Mouse (Mus musculus): Measurements from ENCODE around the gene Tanc1.

Gene Tanc1

DNA sequence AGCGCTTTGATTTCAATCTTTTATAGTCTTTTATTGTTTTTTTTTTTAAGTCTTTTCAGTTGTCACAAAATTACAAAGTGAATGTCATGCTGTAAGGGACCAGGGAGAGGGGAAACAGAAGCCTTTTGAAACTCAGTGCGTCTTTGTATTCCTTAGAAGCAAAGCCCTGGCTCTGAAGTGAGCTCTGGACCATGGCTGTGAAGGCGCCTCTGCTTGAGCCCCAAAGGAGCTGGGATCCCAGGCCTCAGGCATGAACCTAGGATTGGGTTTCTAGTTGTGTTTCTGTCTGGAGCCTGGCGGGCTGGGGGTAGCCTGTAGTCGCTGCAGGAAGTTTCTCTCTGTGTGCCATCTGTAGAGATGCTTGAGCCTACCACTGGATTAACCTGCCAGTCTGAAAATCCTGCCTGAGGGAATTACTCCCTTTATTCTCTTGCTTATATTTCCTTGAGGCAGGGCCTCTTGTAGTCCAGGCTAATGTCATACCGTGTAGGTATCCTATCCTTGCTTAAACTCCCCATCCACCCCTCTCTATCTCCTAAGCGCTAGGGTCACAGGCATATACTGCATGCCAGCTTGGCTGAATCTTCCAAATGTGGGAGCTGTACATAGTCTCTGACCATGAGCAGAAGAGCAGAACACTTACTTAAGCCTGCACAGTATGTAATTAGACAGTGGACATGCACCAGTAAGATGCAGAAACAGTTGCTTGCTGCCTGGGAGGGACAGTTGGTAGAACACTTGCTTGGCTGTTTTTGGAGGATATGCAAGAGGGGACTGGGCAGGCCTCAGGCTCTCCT lies 177.1 kb downstream of the Tanc1 start:
- in situ Hi-C loops (cut with MseI, MboI): no loop called here

DNA sequence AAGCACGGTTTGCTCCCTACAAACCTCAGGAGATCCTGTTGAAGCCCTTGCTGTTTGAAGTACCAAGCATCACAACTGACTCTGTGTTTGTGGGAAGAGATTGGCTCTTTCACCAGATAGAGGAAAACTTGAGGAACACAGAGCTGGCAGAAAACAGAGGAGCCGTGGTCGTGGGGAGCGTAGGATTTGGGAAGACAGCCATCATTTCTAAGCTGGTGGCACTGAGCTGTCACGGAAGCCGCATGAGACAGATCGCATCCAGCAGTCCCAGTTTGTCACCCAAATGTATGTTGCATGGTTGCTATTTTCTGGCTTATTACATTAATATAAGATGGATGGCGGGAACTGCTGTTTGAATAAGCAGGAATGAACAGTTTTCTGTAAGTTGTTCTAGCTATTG lies 179.8 kb downstream of the Tanc1 start:
- in situ Hi-C loops (cut with MseI, MboI): no loop called here

DNA sequence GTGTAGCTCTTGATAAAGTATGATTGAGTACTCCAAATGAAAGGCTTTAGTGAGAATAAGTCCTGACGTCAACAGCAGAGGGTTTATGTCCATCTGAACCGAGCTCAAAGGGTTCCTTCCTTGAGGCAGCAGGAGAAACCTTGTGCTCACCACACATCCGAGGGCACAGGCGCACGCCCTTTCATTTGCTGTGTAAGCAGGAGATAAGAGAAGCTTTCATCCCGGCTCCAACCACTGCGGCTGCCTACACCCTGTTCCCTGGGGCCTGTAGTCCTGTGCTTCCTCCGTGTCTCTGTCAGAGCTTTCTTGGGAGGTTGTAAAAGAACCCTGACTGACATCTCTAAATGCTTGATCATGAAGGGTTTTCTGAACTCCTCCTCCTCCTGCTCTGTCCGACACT lies 181.5 kb downstream of the Tanc1 start:
- in situ Hi-C loops (cut with MseI, MboI): no loop called here

DNA sequence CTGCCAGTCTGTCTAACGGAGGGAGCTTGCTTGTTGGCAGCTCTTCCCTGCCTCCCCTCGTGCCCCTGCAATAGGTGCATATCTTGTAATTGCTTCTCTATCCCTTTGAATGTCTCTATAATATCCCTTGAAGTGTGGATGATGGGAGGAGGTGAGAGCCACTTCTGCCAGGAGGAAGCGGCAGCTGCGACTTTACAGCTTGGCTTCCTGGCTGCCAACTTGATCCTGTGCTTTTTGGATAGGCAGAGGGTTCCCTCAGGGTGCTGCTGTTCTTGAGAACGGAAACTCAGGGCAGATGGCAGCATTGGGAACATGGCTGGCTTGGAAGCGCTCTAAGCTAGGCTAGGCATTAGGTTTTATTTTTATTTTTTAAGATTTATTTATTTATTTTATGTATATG lies 183.0 kb downstream of the Tanc1 start:
- in situ Hi-C loops (cut with MseI, MboI): no loop called here

DNA sequence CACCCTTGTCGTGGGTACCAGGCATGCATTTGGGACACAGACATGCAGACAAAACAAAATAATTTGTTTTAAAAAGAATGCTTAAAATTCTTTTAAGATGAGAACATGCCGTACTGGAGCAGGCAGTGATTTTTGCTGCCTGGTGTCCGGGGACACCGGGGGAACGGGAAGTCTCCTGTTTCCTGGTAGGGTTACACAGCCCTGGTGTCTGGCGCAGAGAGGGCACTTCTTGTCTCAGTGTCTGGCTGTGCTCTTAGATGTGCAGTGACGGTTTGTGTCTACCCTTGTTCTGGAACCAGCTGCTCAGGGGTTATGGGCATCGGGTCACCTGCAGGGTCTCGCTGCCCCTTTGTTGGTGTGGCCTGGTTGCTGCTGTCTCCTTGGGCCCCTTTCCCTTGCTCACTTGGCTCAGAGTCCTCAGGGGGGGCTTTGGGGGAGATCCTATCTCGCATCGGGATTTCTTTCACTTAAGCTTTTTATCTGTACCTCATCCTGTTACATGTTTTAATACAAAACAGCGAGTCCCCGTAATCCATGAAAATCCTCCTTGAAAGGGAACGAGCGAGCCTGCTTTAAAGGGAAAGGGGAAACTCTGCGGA lies 187.2 kb downstream of the Tanc1 start:
- in situ Hi-C loops (cut with MseI, MboI): no loop called here

DNA sequence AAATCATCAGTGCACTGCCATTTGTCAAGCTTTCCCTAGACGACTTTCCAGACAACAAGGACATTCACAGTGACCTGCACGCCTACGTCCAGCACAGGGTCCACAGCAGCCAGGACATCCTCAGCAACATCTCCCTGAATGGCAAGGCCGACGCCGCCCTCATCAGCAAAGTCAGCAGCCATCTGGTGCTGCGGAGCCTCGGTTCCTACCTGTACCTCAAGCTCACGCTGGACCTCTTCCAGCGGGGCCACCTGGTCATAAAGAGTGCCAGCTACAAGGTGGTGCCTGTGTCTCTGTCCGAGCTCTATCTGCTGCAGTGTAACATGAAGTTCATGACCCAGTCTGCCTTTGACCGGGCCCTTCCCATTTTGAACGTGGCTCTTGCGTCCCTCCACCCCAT lies 187.7 kb downstream of the Tanc1 start:
- in situ Hi-C loops (cut with MseI, MboI): no loop called here

DNA sequence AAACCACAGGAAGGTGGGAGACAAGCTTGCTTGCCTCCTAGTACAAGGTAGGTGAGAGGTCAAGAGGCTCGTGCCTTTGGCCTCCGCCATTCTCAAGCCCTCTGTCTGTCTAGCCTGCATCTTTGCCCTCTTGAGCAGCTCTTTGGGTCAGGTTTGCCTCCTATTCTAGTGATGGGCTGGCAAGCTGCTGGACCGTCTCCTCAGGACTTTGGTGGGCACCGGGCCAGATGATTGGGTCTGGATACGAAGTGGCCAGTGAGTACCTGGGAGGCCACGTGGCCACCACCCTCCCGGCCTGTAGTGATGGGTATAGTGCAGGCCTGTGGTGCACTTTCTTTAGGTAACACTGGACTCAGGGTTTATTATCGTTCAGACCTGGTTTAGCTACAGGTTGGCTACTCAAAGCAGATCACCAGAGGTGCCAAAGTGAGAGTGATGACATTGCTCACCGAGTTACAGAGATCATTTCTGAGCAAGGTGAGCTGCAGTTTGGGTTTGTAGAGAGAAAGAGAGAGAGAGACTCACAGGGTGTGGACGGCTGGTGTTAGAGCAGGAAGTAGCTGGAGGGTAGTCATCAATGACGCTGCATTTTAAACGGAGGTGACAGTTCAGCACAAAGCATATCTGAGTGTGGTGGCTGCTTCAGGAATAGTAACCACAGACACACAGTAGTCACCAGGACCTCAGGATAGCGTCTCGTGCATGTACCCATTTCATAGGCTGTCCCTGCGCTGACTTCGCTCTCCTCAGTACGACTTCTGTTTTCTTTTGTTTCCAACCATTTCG lies 188.8 kb downstream of the Tanc1 start:
- in situ Hi-C loops (cut with MseI, MboI): no loop called here

DNA sequence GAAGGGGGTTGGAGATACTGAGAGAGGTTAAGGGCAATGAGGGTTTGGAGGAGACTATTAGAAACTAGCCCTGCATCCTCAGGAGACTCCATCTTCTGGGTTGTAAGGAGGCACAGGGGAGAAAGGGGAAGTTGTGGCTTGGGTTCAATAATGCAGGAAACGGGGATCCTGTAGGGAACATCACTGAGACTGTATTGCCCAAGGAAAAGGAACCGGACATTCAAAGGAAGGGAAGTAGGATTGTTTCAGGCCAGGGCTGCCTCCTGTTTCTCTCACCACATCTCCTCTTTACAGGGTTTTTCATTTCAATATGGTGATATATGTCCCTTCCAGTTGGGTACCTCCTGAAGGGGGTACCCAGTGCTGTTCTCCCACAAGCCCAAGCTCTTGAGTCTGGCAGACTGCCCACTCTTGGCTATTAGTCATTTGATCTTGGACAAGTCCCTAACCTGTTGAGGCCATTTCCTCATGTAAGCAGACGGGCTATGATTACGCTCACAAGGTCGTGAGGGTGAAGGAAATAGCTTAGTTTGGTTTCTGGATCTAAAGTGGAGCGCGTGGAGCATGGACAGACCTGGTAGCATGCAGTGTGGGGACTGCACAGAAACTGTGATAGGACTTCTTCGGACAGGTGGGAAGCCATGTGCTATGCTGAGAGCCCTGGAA lies 191.0 kb downstream of the Tanc1 start:
- in situ Hi-C loops (cut with MseI, MboI): no loop called here

DNA sequence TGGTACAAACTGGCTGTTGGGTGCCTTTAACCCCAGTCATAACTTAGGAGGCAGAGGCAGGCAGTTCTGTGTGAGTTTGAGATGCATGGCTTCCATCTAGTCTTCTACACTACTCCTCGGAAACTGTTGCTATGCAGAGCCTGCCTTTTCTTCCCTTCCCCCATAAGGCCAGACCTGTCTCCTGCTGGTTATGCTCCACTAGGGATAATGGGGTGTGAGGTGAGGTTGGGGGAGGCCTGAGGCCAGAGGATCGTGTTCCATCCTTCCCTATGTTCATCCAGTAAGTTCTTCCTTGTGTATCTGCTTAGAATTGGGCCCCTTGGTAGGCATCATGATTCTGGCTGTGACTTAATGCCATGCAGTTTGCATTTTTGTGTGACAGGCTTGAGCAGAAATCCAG lies 193.8 kb downstream of the Tanc1 start:
- in situ Hi-C loops (cut with MseI, MboI): no loop called here

DNA sequence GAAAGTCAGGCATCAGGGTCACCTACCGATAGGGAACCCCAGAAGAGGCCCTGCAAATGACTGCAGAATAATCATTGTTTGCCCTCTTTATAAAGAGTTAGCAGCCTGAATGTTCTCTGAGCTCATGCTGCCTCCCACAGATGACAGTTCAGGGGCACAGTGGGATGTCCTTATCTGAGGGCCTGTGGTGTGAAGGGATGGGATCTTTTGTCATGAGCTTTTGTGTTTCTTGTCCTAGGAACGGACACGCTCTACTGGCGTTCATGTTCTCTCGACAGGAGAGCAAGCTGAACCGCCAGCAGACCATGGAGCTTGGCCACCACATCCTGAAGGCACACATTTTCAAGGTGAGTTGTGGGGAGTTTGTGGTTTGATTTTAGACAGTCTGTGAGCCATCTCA lies 194.2 kb downstream of the Tanc1 start:
- in situ Hi-C loops (cut with MseI, MboI): no loop called here

DNA sequence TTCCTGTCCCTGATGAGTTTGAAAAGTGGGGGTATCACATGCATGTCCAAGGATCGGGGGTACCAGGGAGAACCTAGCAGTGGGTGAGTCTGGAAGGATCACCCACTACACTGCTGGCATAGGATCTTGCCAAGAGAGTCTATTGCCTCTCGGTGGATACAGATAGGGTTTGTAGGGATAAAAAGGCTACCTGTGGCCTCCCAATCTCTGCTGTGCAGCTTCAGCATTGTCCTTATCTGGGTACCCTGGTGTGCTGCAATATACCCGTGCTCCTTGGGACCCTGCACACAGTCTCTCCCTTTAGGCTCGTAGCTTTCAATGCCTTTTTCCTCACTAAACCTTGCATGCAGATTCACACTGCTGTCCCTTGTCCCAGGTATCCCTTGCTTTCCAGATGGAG lies 196.8 kb downstream of the Tanc1 start:
- in situ Hi-C loops (cut with MseI, MboI): no loop called here

DNA sequence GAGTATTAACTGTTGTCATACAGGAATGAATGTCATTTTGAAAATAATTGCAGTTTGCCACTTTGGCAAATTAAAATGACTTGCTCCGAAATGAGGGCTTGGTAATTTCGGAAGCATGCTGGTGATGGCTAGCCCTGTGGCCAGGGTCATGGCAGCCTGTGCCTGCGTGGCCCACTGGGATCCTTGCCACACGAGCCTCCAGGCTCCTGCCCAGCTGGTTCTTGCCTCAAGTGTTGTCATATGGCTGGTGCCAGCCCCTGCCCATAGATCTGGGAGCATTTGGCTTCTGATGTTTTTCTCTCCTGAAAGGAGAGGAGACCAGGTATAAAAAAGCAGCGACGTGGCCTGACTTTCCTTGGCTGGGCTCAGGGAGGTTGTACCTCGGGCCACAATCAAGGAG lies 198.2 kb downstream of the Tanc1 start:
- in situ Hi-C loops (cut with MseI, MboI): no loop called here

DNA sequence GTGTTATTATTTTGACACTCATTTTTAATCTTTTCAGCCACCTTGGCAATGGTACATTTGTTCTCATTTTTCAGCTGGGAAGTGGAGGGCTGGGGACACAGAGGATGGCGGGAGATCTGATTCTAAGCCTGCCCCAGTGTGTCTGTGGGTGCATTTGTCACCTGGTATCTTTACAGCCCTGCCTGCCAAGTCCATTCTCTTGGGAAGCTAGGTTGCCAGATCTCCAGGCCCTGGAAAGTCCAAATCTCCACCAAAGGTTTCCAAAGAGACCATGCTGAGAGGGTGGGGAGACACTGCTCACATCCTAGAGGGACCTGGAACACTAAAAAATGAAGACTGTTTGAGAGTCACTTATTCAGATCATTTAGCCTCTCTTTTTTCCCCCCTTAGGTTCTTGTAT lies 199.4 kb downstream of the Tanc1 start:
- in situ Hi-C loops (cut with MseI, MboI): no loop called here

DNA sequence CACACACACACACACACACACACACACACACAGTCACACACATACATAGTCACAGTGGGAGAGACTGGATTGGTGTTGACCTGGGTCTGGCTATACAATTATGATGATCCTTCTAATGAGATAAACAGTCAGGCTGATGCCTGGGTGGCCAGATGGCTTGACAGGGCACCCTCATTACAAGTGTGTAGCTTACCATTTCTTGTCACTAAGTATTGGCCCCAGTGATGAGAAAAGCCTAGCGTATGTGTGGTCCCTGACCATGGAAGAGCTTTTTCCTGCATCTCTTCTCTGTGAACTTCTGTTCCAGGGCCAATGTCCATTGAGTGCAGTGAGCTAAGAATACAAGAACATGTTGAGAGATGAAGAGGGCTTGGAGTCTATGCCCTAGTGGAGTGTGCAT lies 200.8 kb downstream of the Tanc1 start:
- in situ Hi-C loops (cut with MseI, MboI): no loop called here

DNA sequence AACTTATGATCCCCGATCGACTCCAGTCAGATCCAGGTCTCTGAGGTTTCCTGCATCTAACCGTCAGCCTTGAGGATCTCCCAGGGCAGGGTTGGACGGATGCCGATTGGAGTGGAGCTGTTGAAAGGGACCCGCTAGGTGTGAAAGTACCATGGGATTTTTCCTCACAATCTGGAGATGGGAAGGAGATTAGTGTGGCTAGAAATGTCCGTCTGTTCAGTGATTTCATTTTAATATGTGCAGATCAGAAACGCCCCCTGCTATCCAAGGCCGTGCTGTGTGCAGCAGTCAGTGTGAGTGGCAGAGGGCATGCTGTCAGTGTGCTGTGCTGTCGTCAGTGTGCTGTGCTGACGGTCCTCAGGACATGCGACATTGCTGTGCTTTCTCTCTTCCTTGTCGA lies 201.6 kb downstream of the Tanc1 start:
- in situ Hi-C loops (cut with MseI, MboI): no loop called here

DNA sequence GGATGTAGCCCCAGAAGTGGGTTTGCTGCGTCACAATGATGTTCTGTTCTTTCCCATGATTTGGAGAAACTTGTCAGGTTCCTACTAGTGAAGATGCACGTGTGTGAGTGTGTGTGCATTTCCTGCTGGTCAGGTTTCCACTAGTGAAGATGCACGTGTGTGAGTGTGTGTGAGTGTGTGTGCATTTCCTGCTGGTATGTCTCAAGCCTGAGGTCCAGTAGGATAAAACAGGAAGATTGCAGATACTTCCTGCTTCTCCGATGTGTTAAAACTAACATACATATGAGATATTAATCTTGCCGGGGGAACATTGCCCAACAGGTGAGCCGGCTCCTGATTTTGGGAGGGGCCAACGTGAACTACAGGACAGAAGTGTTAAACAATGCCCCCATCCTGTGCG lies 203.2 kb downstream of the Tanc1 start:
- in situ Hi-C loops (cut with MseI, MboI): no loop called here

DNA sequence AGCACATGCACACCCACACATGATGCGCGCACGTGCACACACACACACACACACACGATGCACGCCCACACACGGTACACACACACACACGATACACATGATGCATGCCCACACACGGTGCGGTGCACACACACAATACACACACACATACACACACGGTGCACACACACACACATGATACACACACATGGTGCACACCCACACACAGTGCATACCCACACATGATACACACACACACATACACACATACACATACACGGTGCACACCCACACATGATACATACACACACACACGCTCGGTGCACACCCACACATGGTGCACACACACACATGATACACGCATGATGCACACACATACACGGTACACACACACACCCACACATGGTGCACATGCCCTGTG lies 206.8 kb downstream of the Tanc1 start:
- in situ Hi-C loops (cut with MseI, MboI): no loop called here

DNA sequence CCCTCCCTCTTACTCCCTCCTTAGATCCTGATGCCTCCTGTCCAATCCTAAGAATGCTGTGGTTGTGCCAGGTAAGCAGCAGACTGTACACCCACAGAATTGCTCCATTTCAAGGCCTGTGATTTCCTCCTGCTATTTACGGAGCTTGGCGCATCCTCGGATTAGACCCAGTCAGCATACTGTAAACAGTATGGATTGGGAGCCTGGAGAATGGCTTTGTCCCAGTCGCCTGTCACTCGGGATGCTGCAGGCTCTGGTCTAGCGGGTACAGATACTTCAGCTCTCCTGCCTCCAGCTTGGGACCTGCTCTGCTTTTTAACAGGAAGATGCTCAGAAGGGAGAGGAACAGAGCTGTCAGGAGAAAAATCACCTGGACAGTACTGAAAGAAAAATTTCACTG lies 207.6 kb downstream of the Tanc1 start:
- in situ Hi-C loops (cut with MseI, MboI): no loop called here

DNA sequence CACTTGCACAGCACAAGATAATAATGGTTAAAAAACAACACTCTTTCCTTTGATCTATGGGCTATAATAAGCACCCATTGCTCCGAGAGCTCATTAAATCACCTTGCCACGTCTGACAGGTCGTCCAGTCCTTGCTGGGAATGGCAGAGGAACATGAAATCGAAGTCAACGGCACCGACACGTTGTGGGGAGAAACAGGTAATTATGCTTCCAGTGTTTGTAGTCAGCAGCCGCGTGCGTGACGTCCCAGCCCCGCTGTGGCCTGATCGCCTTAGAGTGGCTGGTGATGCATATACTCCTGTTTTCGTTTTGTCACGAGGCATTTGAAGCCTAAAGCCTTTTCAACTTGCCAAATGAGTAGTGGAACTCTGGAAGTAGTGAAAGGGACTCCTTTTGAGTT lies 208.2 kb downstream of the Tanc1 start:
- in situ Hi-C loops (cut with MseI, MboI): no loop called here

DNA sequence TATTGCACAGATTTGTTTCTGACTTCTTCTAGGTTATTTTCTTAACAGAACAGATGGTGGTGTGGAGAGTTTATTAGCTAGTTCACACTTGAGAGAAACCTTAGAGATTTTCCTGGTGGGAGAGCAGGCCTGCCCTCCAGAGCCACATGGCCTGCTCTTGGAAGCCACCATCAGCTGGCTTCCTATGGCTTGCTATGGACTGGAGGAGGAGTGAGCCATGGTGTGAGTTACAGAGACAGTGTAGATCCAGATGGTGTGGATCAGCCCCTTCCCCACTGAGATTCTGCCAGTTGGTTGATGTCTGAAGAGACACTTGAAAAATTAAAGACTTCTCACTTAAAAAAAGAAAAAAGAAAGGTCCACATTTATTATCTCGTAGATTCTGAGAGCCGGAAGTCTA lies 209.2 kb downstream of the Tanc1 start:
- in situ Hi-C loops (cut with MseI, MboI): no loop called here

DNA sequence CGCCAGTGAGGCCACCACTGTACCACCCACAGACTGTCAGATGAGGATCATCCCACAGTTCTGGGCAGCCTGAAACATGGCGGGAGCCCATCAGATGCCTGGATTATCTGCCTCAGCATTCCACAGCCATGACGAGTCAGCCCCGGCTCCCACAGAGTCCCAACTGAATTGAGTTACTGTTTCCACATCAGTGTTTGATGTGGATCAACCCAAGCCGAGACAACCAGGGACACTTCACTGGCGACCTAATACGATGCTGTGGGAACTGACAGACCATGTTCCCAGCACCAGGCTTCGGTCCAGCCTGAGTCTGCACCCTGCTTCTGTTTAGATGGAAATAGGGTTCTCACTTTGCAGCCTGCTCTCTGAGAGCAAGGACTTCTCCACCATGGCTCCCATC lies 212.4 kb downstream of the Tanc1 start:
- in situ Hi-C loops (cut with MseI, MboI): no loop called here

DNA sequence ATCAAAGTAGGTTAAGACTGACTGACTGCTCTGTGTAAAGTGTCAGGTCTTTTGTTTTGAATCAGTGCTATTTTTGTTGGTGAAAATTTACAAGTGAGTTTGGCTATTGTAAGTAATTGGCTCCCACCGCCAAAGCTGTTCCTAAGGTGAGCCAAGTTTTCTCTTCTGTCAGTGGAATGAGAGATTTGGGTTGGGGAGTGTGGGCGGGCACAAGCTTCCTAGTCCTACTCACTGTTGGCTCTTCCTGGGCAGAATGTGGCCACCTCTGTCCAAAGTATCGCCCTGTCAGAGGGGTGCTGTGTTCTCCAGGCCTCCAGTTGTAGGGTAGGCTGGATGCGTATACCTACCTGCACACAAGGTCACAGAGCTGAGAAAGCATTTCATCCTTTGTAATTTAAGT lies 213.5 kb downstream of the Tanc1 start:
- in situ Hi-C loops (cut with MseI, MboI): no loop called here
